Mouse (Mus musculus) lung, adult 2 months (tissue): ENCODE results near the gene Naxd. TPM values are rescaled to one million over a fixed set of nuclear protein-coding genes. Genes with fewer than 3 reads are reported as not detected.

ENCODE experiments used
- DNase-seq: peaks from one replicate; pipeline ENCODE4 v3.0.0; 2022
- H3K4me1 ChIP-seq: fragments of 200-500 bp; 2 replicates; pipeline ENCODE4 v1.6.1; 2011; ENCODE audit warnings: low read length; ENCODE audit not compliant: control insufficient read depth, insufficient read depth
- H3K4me3 ChIP-seq: fragments of 200-500 bp; replicated peaks from 2 replicates; pipeline ENCODE3; 2011; ENCODE audit warnings: low read depth, mild to moderate bottlenecking, control low read depth, low read length; ENCODE audit errors: extremely low read depth
- CTCF ChIP-seq: fragments of 200-500 bp; IDR thresholded peaks from 2 replicates; pipeline ENCODE4 v1.5.1; 2011; ENCODE audit warnings: mild to moderate bottlenecking, low read length, control low read depth; ENCODE audit not compliant: insufficient read depth
- POLR2A ChIP-seq: fragments of 200-500 bp; IDR thresholded peaks from 2 replicates; pipeline ENCODE4 v1.6.1; 2011; ENCODE audit warnings: low read depth, mild to moderate bottlenecking, control low read depth, low read length, borderline replicate concordance; ENCODE audit errors: extremely low read depth
- WGBS: fragments of 180-500 bp; shearing (Covaris S2); methylation state at CpG from one replicate; pipeline ENCODE4 v1.1.7; 2018; 5-methylcytosine and 5-hydroxymethylcytosine counted together
- polyA plus RNA-seq: library from polyadenylated mRNA; depleted of rRNA; stranded (reverse); fragments of >200 nt; gene quantifications from 2 replicates; pipeline ENCODE4 v1.2.3, GENCODE M21; 2012; rRNA removed

Naxd gene
- 142 and 150 TPM in 2 replicates for polyA plus RNA-seq

DNA sequence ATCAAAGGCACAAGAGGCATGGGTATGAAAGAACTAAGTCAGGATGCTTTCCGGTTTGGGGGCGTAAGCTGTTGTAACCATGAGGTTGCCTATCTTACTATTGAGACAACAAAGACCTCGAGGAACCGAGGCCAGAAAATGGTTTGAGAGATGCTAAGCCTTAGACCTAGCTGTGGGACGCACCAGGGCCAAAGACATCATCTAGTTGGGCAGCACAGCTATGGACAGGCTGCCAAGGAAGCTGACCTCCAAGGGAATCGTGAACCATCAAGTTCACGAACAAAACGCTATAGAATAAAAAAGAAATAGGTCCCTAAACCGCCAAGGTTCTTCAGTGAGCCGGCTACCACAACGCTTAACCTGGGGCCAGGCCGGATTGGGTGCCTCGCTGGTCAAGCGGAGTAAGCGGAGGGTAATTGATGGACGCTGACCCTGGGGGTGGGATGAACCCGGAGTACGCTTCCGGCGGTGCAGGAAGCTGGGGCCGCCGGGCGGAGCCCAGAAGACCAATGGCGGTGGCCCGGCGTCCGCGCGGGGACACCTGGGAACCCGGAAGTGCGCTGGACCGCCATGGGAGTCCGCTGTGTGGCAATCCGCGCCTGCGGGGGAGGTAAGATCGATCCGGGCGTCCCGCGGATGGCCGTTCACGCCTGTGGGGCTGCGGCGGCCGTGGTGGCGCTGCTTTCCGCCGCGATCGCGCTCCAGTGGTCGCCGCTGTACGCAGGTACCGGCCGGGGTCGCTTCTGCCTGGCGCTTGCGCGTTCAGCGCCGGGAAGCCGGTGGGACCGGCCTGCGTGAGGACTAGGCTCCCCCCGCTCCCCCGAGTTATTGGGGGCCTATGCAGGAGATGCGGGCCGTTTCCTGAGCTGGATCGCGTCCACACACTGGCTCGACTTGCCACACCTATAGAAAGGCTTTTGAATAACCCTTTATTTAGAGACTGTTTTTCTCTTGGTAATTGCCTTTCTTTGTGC, at the start of gene Naxd:
TSS of gene Naxd (plus strand) at position 490 of the 974 bp plus-strand sequence.
- peak; percentile 86 for DNase-seq
- TF ChIP-seq POLR2A, result peak; percentile 72; the same call in 1 of the 2 replicates
- TF ChIP-seq CTCF, result no peak
- 4% methylated on average over 73 of the region's 73 CpGs for WGBS
- Histone ChIP-seq H3K4me3 (peak within 1 kb of the TSS; percentile 93), H3K4me1 (peaks cover 15% of the 10 kb centered on the region)

GRCm38 (mm10) chr8:11447910-11448570, 49.3 kb upstream of the Naxd start:
- Histone ChIP-seq H3K4me1 (no peaks in the 10 kb centered on the region; the same call in 1 of the 2 replicates), H3K4me3 (no peak overlapping the region)
- TF ChIP-seq CTCF (no peak), POLR2A (no peak)
- no peak for DNase-seq
- WGBS, result 87% methylated on average over 23 of the region's 23 CpGs

- Histone ChIP-seq H3K4me3 (no peak overlapping the region), H3K4me1 (no peaks in the 10 kb centered on the region; the same call in 1 of the 2 replicates)
- no peak for DNase-seq
- TF ChIP-seq POLR2A, result no peak
- peak; percentile 59 for TF ChIP-seq CTCF
- whole genome bisulfite sequencing, result 20% methylated on average over 8 of the region's 8 CpGs
These were observed 46.9 kb upstream of the Naxd start for GRCm38 (mm10) chr8:11450184-11451113.

- DNase-seq, result no peak
- Histone ChIP-seq H3K4me3 (no peak overlapping the region), H3K4me1 (no peaks in the 10 kb centered on the region; the same call in 1 of the 2 replicates)
- 87% methylated on average over 1 of the region's 1 CpGs for WGBS
- TF ChIP-seq CTCF, result no peak
- TF ChIP-seq POLR2A, result no peak
These were observed 45.2 kb upstream of the Naxd start for GRCm38 (mm10) chr8:11452152-11452551.

DNA sequence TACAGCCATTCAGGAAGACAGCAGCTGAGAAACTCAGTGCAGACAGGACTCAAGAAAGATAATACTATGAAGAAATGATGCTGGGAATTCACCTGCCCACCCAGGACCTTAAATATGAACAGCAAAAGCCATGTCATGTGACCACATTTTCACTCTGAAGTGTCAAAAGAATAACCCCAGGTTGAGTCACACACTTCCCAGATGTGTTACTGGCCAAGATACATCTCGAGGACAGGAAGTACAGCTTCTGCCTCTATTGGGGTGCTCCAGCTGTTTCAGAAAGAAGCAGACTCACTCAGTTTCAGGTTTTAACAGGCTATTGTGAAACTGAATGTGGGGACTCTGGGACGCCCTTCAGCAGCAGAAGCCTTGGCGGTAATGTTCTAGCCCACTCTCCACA, 44.7 kb upstream of the Naxd start:
- DNase-seq, result no peak
- TF ChIP-seq CTCF, result no peak
- 55% methylated on average over 3 of the region's 3 CpGs for WGBS
- Histone ChIP-seq H3K4me1 (no peaks in the 10 kb centered on the region; the same call in 1 of the 2 replicates), H3K4me3 (no peak overlapping the region)

- no peak overlapping the region for H3K4me3 ChIP-seq
- H3K4me1 ChIP-seq, result peaks cover 4% of the 10 kb centered on the region; the same call in 1 of the 2 replicates
- no peak for DNase-seq
- 53% methylated on average over 4 of the region's 4 CpGs for WGBS
- TF ChIP-seq CTCF, result no peak
- TF ChIP-seq POLR2A, result no peak
These were observed 44.3 kb upstream of the Naxd start for GRCm38 (mm10) chr8:11452974-11453373.

- 82% methylated on average over 12 of the region's 12 CpGs for WGBS
- Histone ChIP-seq H3K4me3 (no peak overlapping the region), H3K4me1 (peaks cover 9% of the 10 kb centered on the region)
- no peak for DNase-seq
- no peak for TF ChIP-seq POLR2A
- TF ChIP-seq CTCF, result no peak
These were observed 43.1 kb upstream of the Naxd start for GRCm38 (mm10) chr8:11454228-11454627.

DNA sequence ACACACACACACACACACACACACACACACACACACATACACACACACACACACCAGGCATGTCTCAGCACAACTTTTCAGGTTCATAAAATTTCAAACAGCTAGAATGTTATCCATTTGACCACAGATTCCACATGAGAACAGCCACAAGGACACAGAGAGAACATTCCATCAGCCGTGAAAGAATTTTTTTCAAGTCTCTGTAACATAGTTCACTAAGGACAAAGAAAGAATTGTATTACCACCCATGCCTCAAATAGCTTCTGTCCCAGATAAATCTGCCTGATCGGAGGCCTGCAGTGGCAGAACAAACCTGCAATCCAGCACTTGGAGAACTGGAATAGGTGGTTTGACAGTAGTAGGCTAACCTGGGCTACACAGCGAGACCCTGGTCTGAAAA, 40.0 kb upstream of the Naxd start:
- no peak overlapping the region for H3K4me3 ChIP-seq
- no peak for DNase-seq
- 57% methylated on average over 3 of the region's 3 CpGs for WGBS
- H3K4me1 ChIP-seq, result peaks cover 9% of the 10 kb centered on the region
- TF ChIP-seq CTCF (no peak), POLR2A (no peak)
